Mouse (Mus musculus): ENCODE measurements around the gene Fgfr2.

DNA sequence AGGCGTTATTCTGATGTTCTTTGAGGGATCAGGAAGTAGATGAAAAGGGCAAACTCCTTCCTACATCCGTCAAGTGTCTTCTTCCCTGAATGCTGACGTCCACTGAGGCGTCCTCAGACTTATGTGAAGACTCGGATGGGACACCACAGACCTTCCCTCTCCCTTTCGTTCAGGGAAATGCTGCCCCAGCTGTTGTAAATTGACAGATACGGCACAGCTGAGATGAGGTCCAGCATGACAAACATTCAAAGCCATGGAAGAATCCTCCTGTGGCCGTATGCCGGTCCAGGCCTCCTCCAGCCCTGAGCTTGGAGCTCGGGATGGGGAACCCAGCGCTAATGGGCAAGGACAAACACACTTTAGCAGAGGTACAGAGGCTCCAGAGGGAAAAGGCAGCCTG, 373.6 kb downstream of the Fgfr2 start:
- TF ChIP-seq CTCF (conservative IDR thresholded peaks at IDR 0.05; ENCODE audit: low read length), result no peak
- no peak for TF ChIP-seq NANOG (IDR thresholded peaks at IDR 0.05; ENCODE audit: borderline replicate concordance, low read length)

Measured in E14TG2a.4 (cell line).